Mouse (Mus musculus): Measurements from ENCODE around the gene Gm4981. TPM values are rescaled to one million over a fixed set of nuclear protein-coding genes. Genes with fewer than 3 reads are reported as not detected.
"Not testable (repeated sequence)": the region's sequence is repeated elsewhere in the genome, so short reads cannot be mapped to it uniquely, and the experiment has no call there.

Gm4981 gene
- not detected in 2 replicates for polyA plus RNA-seq (2015; fragmentation: Nextera tagmentation; extraction: Ambion mirVana)

- Histone ChIP-seq H3K27me3 (no peaks in the 10 kb centered on the region), H3K4me2 (no peak within 1 kb of the TSS), H3K27ac (replicated peaks) (no peak within 1 kb of the TSS), H3K9me3 (replicated peaks) (peaks cover 10% of the 10 kb centered on the region), H3K4me1 (replicated peaks) (no peaks in the 10 kb centered on the region), H3K9ac (no peak within 1 kb of the TSS), H3K36me3 (replicated peaks) (no peaks in the 10 kb centered on the region), H3K4me3 (replicated peaks) (no peak within 1 kb of the TSS)
- no peak; the same call in 1 of the 2 replicates for ATAC-seq (ENCODE audit: insufficient read depth)
- 69% methylated on average over 10 of the region's 10 CpGs for WGBS (ENCODE audit: insufficient replicate concordance)
These were observed at the start of gene Gm4981 for GRCm38 (mm10) chr10:58236613-58237012. Gene Gm4981 (minus strand): TSS chr10:58236701.

DNA sequence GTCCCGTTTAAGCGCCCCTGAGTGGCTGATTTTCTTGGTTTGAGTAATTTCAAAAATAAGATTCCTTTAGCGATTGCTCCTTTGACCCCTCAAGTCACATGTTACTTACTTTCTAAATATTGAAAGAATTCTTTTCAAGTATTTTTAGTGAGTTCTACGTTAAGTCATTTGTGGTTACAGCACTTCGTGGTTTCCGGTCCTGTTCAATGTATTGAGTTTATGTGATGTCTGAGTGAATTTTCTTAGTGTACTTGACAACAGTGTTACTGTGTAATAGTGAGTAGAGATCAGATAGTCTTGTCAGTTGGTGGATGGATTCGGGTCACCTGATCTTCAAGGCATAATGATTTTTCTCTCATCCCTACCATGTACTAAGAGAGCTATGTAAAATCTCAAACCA lies 45.7 kb upstream of the Gm4981 start:
- H3K4me1 ChIP-seq (replicated peaks), result 0 out of 2 replicates have a peak, but pooled peaks cover 7% of the 10 kb centered on the region
- no peaks in the 10 kb centered on the region for H3K27me3 ChIP-seq
- WGBS (ENCODE audit: insufficient replicate concordance), result 77% methylated on average over 7 of the region's 7 CpGs
- no peak overlapping the region for H3K9ac ChIP-seq
- H3K9me3 ChIP-seq (replicated peaks), result no peaks in the 10 kb centered on the region
- H3K4me2 ChIP-seq, result no peak overlapping the region
- H3K4me3 ChIP-seq (replicated peaks), result no peak overlapping the region
- H3K36me3 ChIP-seq (replicated peaks), result peaks cover 44% of the 10 kb centered on the region
- H3K27ac ChIP-seq (replicated peaks), result no peak overlapping the region
- no peak for ATAC-seq (ENCODE audit: insufficient read depth)

DNA sequence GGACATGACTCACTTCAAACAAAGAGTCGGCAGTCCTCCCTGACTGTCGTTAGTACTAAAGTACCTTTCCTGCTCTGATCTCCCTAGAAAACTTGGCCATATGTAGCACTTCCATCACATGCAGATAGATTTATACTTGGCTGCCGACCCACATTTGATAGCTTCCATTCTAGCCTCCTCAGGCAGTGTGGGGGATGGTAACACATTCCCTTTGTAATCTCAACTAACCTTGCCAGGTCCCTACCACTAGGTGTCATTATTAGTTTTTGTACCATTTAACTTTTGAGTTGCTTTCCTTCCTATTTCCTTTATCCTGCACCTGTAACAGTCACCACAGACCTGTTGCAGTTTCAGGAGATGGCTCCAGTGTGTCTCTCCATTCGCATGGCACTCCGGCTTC lies 22.0 kb upstream of the Gm4981 start:
- Histone ChIP-seq H3K27me3 (no peaks in the 10 kb centered on the region), H3K9ac (no peak overlapping the region), H3K9me3 (replicated peaks) (no peaks in the 10 kb centered on the region), H3K4me2 (no peak overlapping the region), H3K36me3 (replicated peaks) (peaks cover 25% of the 10 kb centered on the region), H3K4me1 (replicated peaks) (peaks cover 23% of the 10 kb centered on the region), H3K27ac (replicated peaks) (no peak overlapping the region), H3K4me3 (replicated peaks) (no peak overlapping the region)
- WGBS (ENCODE audit: insufficient replicate concordance), result 61% methylated on average over 5 of the region's 5 CpGs
- ATAC-seq (ENCODE audit: insufficient read depth), result no peak

DNA sequence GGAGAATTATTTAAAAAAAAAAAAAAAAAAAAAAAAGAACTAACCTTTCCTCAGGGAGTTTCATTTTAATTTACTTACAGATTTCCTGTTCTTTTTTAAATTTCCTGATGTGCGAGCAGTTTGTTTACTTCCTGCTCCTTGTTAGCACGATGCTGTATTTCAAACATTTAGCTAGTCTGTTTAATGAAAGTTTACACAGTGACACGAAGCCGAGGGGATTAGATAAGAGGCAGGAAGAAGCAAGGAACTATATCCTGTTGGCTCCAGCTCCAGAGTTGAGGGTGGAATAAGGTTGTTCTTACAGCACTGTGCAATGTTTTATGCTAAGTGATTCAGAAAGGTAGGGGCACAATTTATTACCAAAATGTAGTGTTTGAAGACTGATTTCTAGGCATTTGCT lies 19.5 kb upstream of the Gm4981 start:
- Histone ChIP-seq H3K9ac (no peak overlapping the region), H3K27ac (replicated peaks) (0 out of 2 replicates have a peak overlapping the region, but pooled peaks have one; percentile 19), H3K4me1 (replicated peaks) (peaks cover 23% of the 10 kb centered on the region), H3K4me3 (replicated peaks) (peak overlapping the region; percentile 79), H3K9me3 (replicated peaks) (no peaks in the 10 kb centered on the region), H3K36me3 (replicated peaks) (peaks cover 17% of the 10 kb centered on the region), H3K27me3 (no peaks in the 10 kb centered on the region), H3K4me2 (peak overlapping the region; percentile 84)
- ATAC-seq (ENCODE audit: insufficient read depth), result no peak
- under 1% methylated on average over 4 of the region's 4 CpGs for WGBS (ENCODE audit: insufficient replicate concordance)

GRCm38 (mm10) chr10:58255213-58255892 lies 18.9 kb upstream of the Gm4981 start, which contains the start of gene Gcc2:
Gene Gcc2 (plus strand): TSS chr10:58255497.
- under 1% methylated on average over 57 of the region's 58 CpGs for WGBS (ENCODE audit: insufficient replicate concordance)
- H3K27ac ChIP-seq (replicated peaks), result peak within 1 kb of the TSS; percentile 76

GRCm38 (mm10) chr10:58254635-58255175 lies 18.2 kb upstream of the Gm4981 start:
- peak overlapping the region; percentile 84 for H3K4me2 ChIP-seq
- peak overlapping the region; percentile 79 for H3K4me3 ChIP-seq (replicated peaks)
- H3K27me3 ChIP-seq, result no peaks in the 10 kb centered on the region
- H3K9me3 ChIP-seq (replicated peaks), result no peaks in the 10 kb centered on the region
- 22% methylated on average over 6 of the region's 6 CpGs for WGBS (ENCODE audit: insufficient replicate concordance)
- no peak for ATAC-seq (ENCODE audit: insufficient read depth)
- H3K9ac ChIP-seq, result peak overlapping the region; percentile 85
- H3K36me3 ChIP-seq (replicated peaks), result peaks cover 11% of the 10 kb centered on the region; the same call in 1 of the 2 replicates
- H3K27ac ChIP-seq (replicated peaks), result no peak overlapping the region
- H3K4me1 ChIP-seq (replicated peaks), result peaks cover 23% of the 10 kb centered on the region

More at GRCm38 (mm10) chr10:58255213-58255892, 18.9 kb upstream of the Gm4981 start, which contains the start of gene Gcc2:
- H3K9ac ChIP-seq, result peak within 1 kb of the TSS; percentile 85
- H3K27me3 ChIP-seq, result no peaks in the 10 kb centered on the region
- peaks cover 23% of the 10 kb centered on the region for H3K4me1 ChIP-seq (replicated peaks)
- H3K9me3 ChIP-seq (replicated peaks), result no peaks in the 10 kb centered on the region
- peak; percentile 99 for ATAC-seq (ENCODE audit: insufficient read depth)
- H3K4me3 ChIP-seq (replicated peaks), result peak within 1 kb of the TSS; percentile 79
- H3K36me3 ChIP-seq (replicated peaks), result peaks cover 17% of the 10 kb centered on the region
- peak within 1 kb of the TSS; percentile 84 for H3K4me2 ChIP-seq

GRCm38 (mm10) chr10:58249535-58249934 lies 13.0 kb upstream of the Gm4981 start:
- Histone ChIP-seq H3K9ac (no peak overlapping the region), H3K36me3 (replicated peaks) (no peaks in the 10 kb centered on the region), H3K4me2 (no peak overlapping the region), H3K4me3 (replicated peaks) (no peak overlapping the region), H3K27ac (replicated peaks) (no peak overlapping the region), H3K9me3 (replicated peaks) (no peaks in the 10 kb centered on the region), H3K27me3 (no peaks in the 10 kb centered on the region), H3K4me1 (replicated peaks) (peaks cover 3% of the 10 kb centered on the region)
- 23% methylated on average over 1 of the region's 1 CpGs for WGBS (ENCODE audit: insufficient replicate concordance)
- no peak for ATAC-seq (ENCODE audit: insufficient read depth)

DNA sequence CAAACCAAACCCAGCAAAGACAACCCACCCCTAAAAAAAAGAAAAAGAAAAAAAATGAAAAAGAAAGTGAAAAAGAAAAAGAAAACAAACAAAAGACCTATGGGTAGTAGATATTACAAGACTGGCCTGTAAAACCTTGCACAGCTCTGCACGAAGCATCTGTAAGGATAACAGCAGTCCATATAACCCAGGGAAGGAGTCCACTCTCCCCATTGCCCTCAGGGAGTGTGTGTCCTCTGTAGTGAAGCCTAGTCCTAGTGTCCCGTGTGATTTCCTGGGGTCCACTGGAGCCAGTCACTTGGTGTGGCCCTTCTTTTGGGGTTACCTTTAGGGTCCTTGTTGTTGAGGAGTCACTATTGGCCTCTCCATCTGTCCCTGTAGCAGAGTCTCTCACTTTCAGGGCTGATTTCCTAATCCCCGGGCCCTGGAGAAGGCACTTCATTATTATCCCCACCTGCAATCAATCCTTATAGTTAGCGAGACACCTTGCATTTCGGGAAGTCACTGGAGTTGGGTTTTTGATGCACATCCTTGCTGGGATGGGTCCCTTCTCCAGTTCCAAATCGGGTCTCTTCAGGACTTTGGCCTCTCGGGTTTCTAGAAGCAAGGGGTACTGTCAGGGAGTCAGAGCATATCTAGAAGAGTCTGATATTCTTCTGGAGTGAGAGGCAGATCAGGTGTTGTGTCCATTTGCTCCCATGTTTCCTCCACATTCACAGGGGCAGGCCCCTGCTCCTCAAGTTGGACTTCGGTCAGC lies 2.7 kb upstream of the Gm4981 start:
- H3K4me3 ChIP-seq (replicated peaks); H3K27ac ChIP-seq (replicated peaks); H3K9me3 ChIP-seq (replicated peaks); H3K27me3 ChIP-seq; H3K4me2 ChIP-seq; H3K9ac ChIP-seq; H3K4me1 ChIP-seq (replicated peaks); H3K36me3 ChIP-seq (replicated peaks): not testable (repeated sequence)
- ATAC-seq (ENCODE audit: insufficient read depth), result peak; percentile 51; the same call in 1 of the 2 replicates
- 56% methylated on average over 8 of the region's 8 CpGs for WGBS (ENCODE audit: insufficient replicate concordance)

GRCm38 (mm10) chr10:58234985-58235384 lies 1.5 kb downstream of the Gm4981 start:
- ATAC-seq (ENCODE audit: insufficient read depth); H3K4me3 ChIP-seq (replicated peaks); H3K27ac ChIP-seq (replicated peaks); H3K4me1 ChIP-seq (replicated peaks); H3K4me2 ChIP-seq; H3K9ac ChIP-seq; H3K27me3 ChIP-seq; H3K36me3 ChIP-seq (replicated peaks): not testable (repeated sequence)
- H3K9me3 ChIP-seq (replicated peaks), result peaks cover 14% of the 10 kb centered on the region
- WGBS (ENCODE audit: insufficient replicate concordance), result 46% methylated on average over 4 of the region's 4 CpGs

- H3K4me2 ChIP-seq; H3K4me3 ChIP-seq (replicated peaks); H3K27me3 ChIP-seq; H3K4me1 ChIP-seq (replicated peaks); ATAC-seq (ENCODE audit: insufficient read depth); H3K27ac ChIP-seq (replicated peaks); H3K36me3 ChIP-seq (replicated peaks); H3K9ac ChIP-seq: not testable (repeated sequence)
- H3K9me3 ChIP-seq (replicated peaks), result peaks cover 14% of the 10 kb centered on the region
These were observed 2.8 kb downstream of the Gm4981 start for GRCm38 (mm10) chr10:58233740-58234121.

- H3K4me2 ChIP-seq; H3K27me3 ChIP-seq; H3K4me1 ChIP-seq (replicated peaks); H3K36me3 ChIP-seq (replicated peaks); H3K9ac ChIP-seq; H3K27ac ChIP-seq (replicated peaks); H3K4me3 ChIP-seq (replicated peaks): not testable (repeated sequence)
- peaks cover 14% of the 10 kb centered on the region for H3K9me3 ChIP-seq (replicated peaks)
- 53% methylated on average over 10 of the region's 10 CpGs for WGBS (ENCODE audit: insufficient replicate concordance)
- peak; percentile 21 for ATAC-seq (ENCODE audit: insufficient read depth)
These were observed 3.3 kb downstream of the Gm4981 start for GRCm38 (mm10) chr10:58233054-58233739.
